Mouse (Mus musculus): ENCODE results near the gene Tcte3.

DNA sequence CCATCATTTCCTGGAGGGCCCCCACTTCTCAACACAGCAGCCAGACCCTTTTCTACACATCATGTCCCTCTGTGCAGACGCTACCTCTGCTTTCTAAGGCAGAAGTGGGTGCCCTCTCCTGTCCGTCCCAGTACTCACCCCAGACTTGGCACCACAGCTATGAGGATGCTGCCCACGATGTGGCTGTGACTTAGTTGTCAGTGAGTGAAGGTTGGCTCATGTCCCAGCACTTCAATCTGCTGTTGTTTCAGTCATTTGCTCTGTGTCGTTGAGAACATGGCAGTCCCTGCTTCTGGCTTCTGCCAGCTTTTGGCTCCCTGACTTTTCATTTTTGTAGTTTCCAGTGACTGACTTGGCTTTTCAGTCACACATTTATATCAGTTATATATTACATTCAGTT, 14.6 kb upstream of the Tcte3 start:
- TF ChIP-seq CTCF (IDR thresholded peaks at IDR 0.05; ENCODE audit: low read depth) (no peak), EP300 (IDR thresholded peaks at IDR 0.05; ENCODE audit: low read depth) (no peak)
